Mouse (Mus musculus): ENCODE results near the gene Il27ra.
"Not testable (repeated sequence)": the region's sequence is repeated elsewhere in the genome, so short reads cannot be mapped to it uniquely, and the experiment has no call there.

Gene Il27ra

GRCm38 (mm10) chr8:84023631-84024030 is 18.8 kb downstream of the Il27ra start:
- in situ Hi-C loops (cut with MboI; ENCODE audit: unreplicated experiment in 2 of 2) = no loop called here

- in situ Hi-C loops (cut with MboI; ENCODE audit: unreplicated experiment in 2 of 2) = no loop called here
Measured at GRCm38 (mm10) chr8:84023085-84023484, 19.3 kb downstream of the Il27ra start.

- in situ Hi-C loops (cut with MboI; ENCODE audit: unreplicated experiment in 2 of 2) = no loop called here
Measured at GRCm38 (mm10) chr8:84021569-84021968, 20.8 kb downstream of the Il27ra start.

- in situ Hi-C loops (cut with MboI; ENCODE audit: unreplicated experiment in 2 of 2) = no loop called here
Measured at GRCm38 (mm10) chr8:84021096-84021495, 21.3 kb downstream of the Il27ra start, which contains the start of gene Palm3. Palm3 (plus strand) TSS chr8:84021471.

- in situ Hi-C loops (cut with MboI; ENCODE audit: unreplicated experiment in 2 of 2) = no loop called here
Measured at GRCm38 (mm10) chr8:84019738-84020137, 22.7 kb downstream of the Il27ra start.

- in situ Hi-C loops (cut with MboI; ENCODE audit: unreplicated experiment in 2 of 2) = no loop called here
Measured at GRCm38 (mm10) chr8:84015833-84016232, 26.6 kb downstream of the Il27ra start.

- in situ Hi-C loops (cut with MboI; ENCODE audit: unreplicated experiment in 2 of 2) = no loop called here
Measured at GRCm38 (mm10) chr8:84012499-84013165, 29.8 kb downstream of the Il27ra start.

GRCm38 (mm10) chr8:84011705-84012498 is 30.5 kb downstream of the Il27ra start, which contains the start of gene 2210011C24Rik:
2210011C24Rik (minus strand) TSS chr8:84012171.
- in situ Hi-C loops (cut with MboI; ENCODE audit: unreplicated experiment in 2 of 2) = no loop called here

GRCm38 (mm10) chr8:84010625-84011611 is 31.5 kb downstream of the Il27ra start:
- in situ Hi-C loops (cut with MboI; ENCODE audit: unreplicated experiment in 2 of 2) = no loop called here

GRCm38 (mm10) chr8:84009876-84010275 is 32.5 kb downstream of the Il27ra start:
- in situ Hi-C loops (cut with MboI; ENCODE audit: unreplicated experiment in 2 of 2) = no loop called here

- in situ Hi-C loops (cut with MboI; ENCODE audit: unreplicated experiment in 2 of 2) = no loop called here
Measured at GRCm38 (mm10) chr8:84008362-84008761, 34.0 kb downstream of the Il27ra start.

GRCm38 (mm10) chr8:84005502-84005901 is 36.9 kb downstream of the Il27ra start:
- in situ Hi-C loops (cut with MboI; ENCODE audit: unreplicated experiment in 2 of 2) = not testable (repeated sequence)

- in situ Hi-C loops (cut with MboI; ENCODE audit: unreplicated experiment in 2 of 2) = no loop called here
Measured at GRCm38 (mm10) chr8:84004533-84005201, 37.7 kb downstream of the Il27ra start.

GRCm38 (mm10) chr8:84003612-84004246 is 38.7 kb downstream of the Il27ra start:
- in situ Hi-C loops (cut with MboI; ENCODE audit: unreplicated experiment in 2 of 2) = no loop called here

GRCm38 (mm10) chr8:84002957-84003611 is 39.3 kb downstream of the Il27ra start:
- in situ Hi-C loops (cut with MboI; ENCODE audit: unreplicated experiment in 2 of 2) = no loop called here

GRCm38 (mm10) chr8:84001281-84002000 is 40.9 kb downstream of the Il27ra start, which contains the start of gene 1700067K01Rik:
1700067K01Rik (plus strand) TSS chr8:84001502.
- in situ Hi-C loops (cut with MboI; ENCODE audit: unreplicated experiment in 2 of 2) = no loop called here

GRCm38 (mm10) chr8:83999825-84000224 is 42.6 kb downstream of the Il27ra start:
- in situ Hi-C loops (cut with MboI; ENCODE audit: unreplicated experiment in 2 of 2) = no loop called here

- in situ Hi-C loops (cut with MboI; ENCODE audit: unreplicated experiment in 2 of 2) = no loop called here
Measured at GRCm38 (mm10) chr8:83999057-83999705, 43.2 kb downstream of the Il27ra start.

All from v-Abl transformed pro-B cells (cell line).